Mouse (Mus musculus): ENCODE results near the gene Fam20a.

The Fam20a gene

DNA sequence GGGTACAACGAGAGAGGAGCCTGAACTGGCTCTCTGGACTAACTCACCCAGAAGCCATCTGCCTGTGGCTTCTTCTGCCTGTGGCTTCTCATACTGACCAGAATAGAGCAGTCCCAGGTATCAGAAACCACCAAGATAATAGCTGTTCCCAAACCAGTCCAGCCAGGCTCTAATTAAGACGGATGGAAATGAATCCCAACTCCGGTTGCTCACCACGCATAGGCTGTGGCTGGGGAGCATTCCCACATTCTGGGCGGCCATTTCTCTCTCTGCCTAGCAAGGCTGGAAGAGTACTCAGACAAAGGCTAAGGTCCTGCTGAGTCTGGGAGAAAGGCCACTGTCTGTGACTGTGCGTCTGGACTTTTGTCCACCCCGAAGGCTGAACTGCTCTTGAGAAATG lies 5.1 kb downstream of the Fam20a start:
- no peak for DNase-seq (ENCODE audit: low read depth, low spot score)

DNA sequence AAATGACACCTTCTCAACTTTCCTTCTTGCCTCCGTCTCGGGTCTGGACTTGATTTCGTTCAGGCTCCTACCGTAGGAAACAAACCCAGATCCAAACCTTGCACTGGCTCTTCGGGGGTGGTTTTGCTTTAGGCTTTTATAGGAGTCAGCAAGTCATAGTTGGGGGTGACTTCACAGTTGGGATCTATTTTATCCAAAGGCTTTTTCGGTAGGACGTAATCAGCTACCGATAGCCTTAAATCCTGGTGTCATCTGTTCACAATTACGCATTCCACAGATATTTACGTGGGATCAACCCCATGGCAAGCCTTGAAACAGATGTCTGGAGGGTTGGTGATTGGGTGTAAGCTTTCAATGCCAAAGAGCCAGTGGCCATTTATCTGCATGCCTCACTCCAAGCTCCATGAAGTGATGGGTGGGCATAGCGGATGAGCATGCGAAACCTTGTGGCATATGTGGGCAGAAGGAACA lies 6.7 kb downstream of the Fam20a start:
- DNase-seq (ENCODE audit: low read depth, low spot score) = no peak

DNA sequence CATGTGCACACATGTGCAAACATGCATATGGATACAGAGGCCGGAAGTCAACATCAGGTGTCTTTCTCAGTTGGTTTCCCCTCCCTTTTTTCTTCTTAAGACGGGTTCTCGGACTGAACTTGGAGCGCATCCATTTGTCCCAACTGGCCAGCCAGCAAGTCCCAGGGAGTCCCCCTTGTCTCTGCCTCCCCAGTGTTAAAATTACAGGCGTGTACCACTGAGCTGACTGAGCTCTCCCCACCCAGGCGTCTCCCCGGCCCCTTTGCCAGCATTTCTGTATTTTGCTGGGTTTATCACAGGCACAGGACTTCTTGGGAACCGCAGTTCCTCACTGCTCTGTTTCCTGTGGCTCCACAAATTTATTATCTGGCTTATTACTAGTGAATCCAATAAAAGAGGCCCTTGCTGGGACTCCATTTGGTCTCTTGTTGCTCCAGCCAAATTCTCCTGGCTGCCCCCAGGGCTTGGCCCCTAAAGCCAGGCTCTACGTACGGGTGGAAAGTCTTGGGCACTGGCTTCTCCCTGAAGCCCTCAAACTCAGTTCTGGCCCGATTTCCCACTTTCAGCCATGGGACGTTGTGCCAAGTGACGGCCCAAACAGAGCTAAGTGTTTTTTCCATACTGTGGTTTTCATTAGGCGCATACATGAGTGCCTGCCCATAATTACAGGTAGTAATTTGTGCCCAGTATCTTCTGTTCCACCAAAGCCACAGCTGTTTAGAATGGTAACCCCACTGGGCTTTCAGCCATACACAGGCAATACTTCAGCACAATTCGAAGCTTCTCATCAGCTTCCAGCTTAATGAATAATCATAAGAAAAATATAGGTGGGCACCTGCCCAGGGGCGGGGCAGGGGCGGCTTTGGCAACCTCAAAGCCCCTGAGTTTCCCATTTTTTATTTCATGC lies 7.5 kb downstream of the Fam20a start:
- DNase-seq (ENCODE audit: low read depth, low spot score) = no peak

DNA sequence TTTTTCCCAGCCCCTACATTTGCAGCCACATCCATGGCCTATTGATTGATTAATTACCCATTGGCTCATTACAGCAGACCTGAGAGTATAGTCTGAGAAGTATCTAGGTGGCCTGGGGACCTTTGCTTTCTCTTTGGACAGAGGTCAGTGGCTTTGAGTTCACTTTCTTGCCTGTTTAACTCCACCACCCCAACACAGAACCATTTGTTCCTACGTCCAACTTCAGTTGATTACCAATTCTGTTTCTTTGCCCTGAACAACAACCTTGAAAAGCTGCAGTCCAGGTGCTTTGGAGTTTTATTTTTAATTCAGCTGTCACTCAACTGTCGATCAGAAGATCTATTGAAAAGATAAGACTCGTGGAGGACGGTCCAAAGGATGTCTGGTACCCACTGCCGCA lies 12.6 kb downstream of the Fam20a start:
- no peak for DNase-seq (ENCODE audit: low read depth, low spot score)

DNA sequence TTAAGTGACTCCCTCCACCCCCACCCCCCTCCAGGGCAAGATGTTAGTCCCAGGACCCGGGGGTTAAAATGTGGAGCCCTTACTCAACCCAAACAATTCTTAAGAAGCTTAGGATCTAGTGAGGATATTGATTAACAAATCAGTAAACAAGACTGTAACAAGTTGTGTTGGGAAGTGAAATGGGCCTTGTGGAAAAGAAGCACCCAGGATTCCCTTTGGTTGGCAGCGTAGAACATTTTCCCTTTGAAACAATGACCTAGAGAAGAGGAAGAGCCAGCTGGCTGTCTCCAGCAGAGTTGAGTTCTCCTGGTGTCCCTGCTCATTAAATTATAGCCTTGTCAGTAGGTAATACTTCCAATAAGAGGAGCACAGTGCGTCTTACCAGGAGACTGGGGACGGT lies 13.3 kb downstream of the Fam20a start:
- DNase-seq (ENCODE audit: low read depth, low spot score) = no peak

DNA sequence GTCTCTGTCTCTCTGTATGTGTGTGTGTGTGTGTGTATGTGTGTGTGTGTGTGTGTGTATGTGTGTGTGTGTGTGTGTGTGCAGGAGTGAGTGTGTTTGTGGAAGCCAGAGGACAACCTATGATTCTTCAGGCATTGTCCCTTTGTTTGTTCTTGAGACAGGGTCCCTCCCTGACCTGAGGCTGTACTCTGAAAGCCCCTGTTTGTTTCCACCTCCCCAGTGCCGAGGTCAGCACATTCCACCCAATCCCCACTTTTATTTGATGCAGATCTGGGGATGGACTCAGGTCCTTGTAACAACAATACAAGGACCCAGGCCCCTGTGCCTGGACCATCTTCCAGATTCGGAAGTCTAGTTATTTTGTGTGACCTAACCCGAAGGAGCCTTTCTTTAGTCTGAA lies 14.6 kb downstream of the Fam20a start:
- DNase-seq (ENCODE audit: low read depth, low spot score) = no peak

DNA sequence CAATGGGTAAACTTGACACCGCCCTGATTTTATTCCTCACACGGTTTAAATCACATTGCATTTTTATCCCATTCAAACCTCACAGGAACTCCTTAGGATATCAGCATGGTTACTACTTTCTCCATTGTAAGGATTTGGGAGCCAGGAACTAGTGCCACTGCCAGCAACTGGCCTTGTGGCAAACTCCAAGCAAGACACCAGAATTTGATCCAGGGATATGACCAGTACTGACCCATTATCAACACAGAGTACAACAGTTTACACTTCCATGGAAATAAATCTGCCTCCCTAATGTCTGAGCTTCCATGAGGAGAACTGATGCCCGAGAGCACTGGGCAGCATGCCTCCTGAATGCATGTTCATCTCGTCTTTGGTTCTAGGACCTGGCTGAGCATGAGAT lies 15.5 kb downstream of the Fam20a start:
- no peak for DNase-seq (ENCODE audit: low read depth, low spot score)

- no peak for DNase-seq (ENCODE audit: low read depth, low spot score)
Measured at GRCm38 (mm10) chr11:109706055-109706412, 16.0 kb downstream of the Fam20a start.

- DNase-seq (ENCODE audit: low read depth, low spot score) = no peak
Measured at GRCm38 (mm10) chr11:109705336-109706054, 16.6 kb downstream of the Fam20a start.

- DNase-seq (ENCODE audit: low read depth, low spot score) = no peak
Measured at GRCm38 (mm10) chr11:109704311-109705205, 17.5 kb downstream of the Fam20a start.

GRCm38 (mm10) chr11:109703845-109704244 lies 18.2 kb downstream of the Fam20a start:
- DNase-seq (ENCODE audit: low read depth, low spot score) = no peak

DNA sequence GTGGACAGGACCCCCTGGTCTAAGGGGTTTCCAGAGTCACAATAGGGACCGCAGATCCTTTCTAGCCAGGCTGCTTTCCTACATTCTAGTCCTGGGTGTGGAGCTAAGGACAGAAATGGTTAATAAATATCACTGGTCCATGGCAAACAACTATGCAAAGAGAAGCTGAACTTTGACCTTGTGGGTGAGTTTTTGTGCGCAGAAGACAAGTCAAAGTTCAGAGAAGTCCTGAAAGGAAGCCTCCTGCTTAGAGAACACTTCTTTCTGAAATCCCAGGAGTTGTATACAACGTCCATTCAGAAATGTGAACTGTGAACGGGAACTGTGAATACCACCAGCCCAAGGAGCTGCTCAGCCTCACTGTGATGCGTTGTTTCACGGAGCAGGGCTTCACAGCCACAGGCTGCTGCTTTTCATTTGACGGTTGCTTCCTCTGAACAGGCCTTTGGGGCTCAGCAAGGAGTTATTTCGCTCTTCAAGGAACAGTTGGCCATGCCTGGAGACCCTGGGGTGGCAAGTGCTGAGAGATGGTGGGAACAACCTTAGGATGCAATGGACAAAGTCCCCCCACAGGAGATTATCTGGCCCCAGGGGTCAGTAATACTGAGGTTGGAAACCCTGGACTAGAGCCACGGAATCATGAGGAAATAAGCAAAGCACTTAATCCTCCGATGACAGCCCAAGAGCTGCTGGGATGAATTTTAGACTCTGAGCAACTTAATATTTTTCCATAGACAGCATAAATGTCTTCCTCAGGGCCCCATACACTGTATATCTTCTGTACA lies 19.9 kb downstream of the Fam20a start:
- no peak for DNase-seq (ENCODE audit: low read depth, low spot score)

GRCm38 (mm10) chr11:109700761-109701160 lies 21.3 kb downstream of the Fam20a start:
- DNase-seq (ENCODE audit: low read depth, low spot score) = no peak

DNA sequence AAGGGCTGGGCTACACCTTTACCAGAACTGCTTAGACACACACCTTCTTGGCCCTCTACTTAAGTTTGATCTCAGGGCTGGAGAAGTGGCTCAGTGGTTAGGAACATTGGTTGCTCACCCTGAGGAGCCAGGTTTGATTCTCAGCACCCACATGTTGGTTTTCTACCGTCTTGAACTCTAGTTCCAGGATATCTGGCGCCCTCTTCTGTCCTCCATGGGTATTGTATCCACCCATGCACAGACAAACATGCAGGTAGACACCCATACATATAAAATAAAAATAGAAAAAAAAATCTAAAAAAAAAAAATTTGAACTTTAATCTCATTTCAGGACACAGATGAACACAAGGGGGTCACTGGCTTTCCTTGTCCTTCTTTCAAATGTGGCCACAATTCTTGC lies 22.3 kb downstream of the Fam20a start:
- no peak for DNase-seq (ENCODE audit: low read depth, low spot score)

- DNase-seq (ENCODE audit: low read depth, low spot score) = no peak
Measured at GRCm38 (mm10) chr11:109698740-109699139, 23.3 kb downstream of the Fam20a start.

GRCm38 (mm10) chr11:109697089-109697643 lies 24.9 kb downstream of the Fam20a start:
- no peak for DNase-seq (ENCODE audit: low read depth, low spot score)

- DNase-seq (ENCODE audit: low read depth, low spot score) = no peak
Measured at GRCm38 (mm10) chr11:109696519-109696918, 25.6 kb downstream of the Fam20a start.

DNA sequence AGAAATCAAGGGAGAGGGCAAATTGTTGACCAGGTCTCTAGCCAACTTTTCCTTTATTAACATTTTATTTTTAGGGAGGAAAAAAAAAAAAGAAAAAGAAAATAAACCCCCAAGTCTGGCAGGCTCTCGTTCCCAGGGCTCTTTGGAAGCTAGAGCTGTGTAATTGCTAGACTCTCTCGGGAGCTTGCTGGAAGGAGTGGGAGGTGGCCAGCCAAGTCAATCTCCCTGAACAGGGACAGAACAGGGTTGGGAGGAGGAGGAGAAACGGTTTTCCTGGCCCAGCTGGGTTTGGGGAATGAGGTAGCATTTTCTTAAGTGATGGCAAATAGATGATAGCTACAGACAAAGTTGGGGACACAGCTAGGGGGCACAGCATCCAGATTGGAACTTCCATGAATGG lies 29.3 kb downstream of the Fam20a start:
- DNase-seq (ENCODE audit: low read depth, low spot score) = no peak

DNA sequence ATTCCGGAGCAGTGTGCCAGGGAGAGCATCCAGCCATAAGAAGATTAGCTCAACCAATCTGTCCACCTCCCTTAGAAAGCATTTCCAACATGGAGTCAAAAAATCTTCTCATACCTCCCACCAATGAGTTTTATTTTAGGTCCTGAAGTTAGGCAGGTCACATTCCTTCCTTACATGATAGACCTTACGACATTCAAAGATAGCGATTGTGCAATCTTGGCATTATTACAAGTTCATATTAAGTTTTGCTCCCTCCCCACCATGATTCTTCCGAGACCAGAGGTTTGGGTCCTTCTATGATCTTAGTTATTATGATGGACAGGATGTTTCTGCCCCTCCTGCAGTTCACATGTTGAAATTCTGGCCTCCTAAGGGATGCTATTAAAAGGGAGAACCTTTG lies 32.5 kb downstream of the Fam20a start:
- no peak for DNase-seq (ENCODE audit: low read depth, low spot score)

- DNase-seq (ENCODE audit: low read depth, low spot score) = no peak
Measured at GRCm38 (mm10) chr11:109682221-109682620, 39.9 kb downstream of the Fam20a start.

- DNase-seq (ENCODE audit: low read depth, low spot score) = no peak
Measured at GRCm38 (mm10) chr11:109681556-109681955, 40.5 kb downstream of the Fam20a start.
